Mouse (Mus musculus) erythroid progenitor cell, adult 5-6 weeks (primary cell): ENCODE measurements around the gene Hist2h2bb. TPM values are rescaled to one million over a fixed set of nuclear protein-coding genes. Genes with fewer than 3 reads are reported as not detected.

Experiments
- ATAC-seq: replicated peaks from 2 replicates; pipeline ENCODE4 v1.8.0; 2016; ENCODE audit warnings: moderate number of reproducible peaks, mild to moderate bottlenecking, moderate TSS enrichment, inconsistent platforms; ENCODE audit not compliant: poor library complexity, low FRiP score, severe bottlenecking
- total RNA-seq, 2 experiments: library from RNA; stranded (forward) in 1 of 2; stranded (reverse) in 1 of 2; fragments of 150-400 nt in 1 of 2; fragments of 186-747, 209-891 nt in 1 of 2; gene quantifications; 2 replicates each; pipeline versions ENCODE4 v1.2.3 to v1.2.4; 2015 to 2017; ENCODE audit warnings: low replicate concordance in 2 of 2

Gene Hist2h2bb
- total RNA-seq, 2 experiments from 2014 or later, result 4,676 to 25,698 TPM

GRCm38 (mm10) chr3:96292641-96293040 lies 23.1 kb downstream of the Hist2h2bb start:
- no peak for ATAC-seq

GRCm38 (mm10) chr3:96293368-96293767 lies 23.8 kb downstream of the Hist2h2bb start:
- ATAC-seq, result no peak

- no peak for ATAC-seq
Observed at GRCm38 (mm10) chr3:96293787-96294186, 24.2 kb downstream of the Hist2h2bb start, which contains the start of gene Fcgr1. TSS of gene Fcgr1 (minus strand) at chr3:96293969.

GRCm38 (mm10) chr3:96298360-96298759 lies 28.8 kb downstream of the Hist2h2bb start:
- ATAC-seq, result no peak

- ATAC-seq, result no peak
Observed at GRCm38 (mm10) chr3:96299562-96299961, 30.0 kb downstream of the Hist2h2bb start.

DNA sequence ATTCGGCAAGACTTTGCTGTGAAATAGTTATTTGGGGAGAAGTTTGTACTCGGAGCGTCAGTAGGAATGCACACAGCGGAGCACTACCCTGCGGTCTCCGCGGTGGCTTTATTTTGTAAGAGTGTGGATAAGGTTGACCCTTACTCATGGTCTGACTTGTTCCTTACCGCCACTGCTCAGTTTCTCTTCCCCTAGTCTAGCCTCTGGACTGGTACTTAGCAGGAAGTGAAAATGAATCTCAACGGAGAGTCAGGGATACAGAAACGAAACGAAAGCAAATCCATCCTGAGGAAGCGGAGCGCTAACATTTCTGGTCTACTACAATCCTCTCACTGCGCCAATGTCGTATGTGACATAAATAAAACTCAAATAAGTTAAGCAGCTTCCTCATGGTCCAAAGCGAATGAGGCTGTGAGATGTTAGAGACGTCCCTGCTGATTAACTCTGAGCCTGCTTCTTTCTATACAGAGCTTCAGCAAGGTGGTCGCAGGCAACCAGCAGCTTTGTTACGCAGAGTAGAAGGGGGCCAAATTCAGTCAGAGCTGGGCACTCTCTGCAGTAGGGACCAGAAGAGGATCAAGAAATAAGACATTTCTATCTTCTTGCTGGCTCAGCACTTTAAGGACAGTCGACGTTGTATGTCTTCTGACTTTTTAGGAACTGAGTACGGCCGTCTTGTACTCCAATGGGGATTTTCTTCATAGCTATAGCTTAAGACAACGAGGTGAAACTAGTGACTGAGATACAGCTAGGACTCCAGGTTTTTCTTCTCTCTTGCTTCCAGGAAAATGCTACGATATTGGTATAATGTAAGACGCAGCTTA lies 31.4 kb downstream of the Hist2h2bb start:
- no peak for ATAC-seq

- ATAC-seq, result no peak
Observed at GRCm38 (mm10) chr3:96302076-96302475, 32.5 kb downstream of the Hist2h2bb start.

- ATAC-seq, result no peak
Observed at GRCm38 (mm10) chr3:96306506-96306905, 37.0 kb downstream of the Hist2h2bb start.

DNA sequence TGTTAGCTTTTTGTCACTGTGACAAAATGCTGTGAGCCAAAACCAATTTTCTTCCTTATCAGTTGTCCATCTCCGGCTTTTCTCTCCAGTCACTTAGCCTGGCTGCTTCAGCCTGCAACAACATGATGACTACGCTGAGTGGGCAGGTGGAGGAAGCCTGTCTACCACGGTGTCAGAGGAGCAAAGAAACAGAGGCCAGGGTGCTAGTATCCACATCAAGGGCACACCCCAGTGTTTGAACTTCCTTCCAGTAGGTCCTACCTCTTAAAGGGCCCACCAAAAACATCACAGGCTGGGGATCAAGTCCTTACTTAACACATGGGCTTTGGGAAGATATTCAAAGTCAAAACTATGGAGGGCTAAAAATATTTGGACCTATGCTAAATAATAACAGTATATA lies 39.9 kb downstream of the Hist2h2bb start:
- ATAC-seq, result no peak

DNA sequence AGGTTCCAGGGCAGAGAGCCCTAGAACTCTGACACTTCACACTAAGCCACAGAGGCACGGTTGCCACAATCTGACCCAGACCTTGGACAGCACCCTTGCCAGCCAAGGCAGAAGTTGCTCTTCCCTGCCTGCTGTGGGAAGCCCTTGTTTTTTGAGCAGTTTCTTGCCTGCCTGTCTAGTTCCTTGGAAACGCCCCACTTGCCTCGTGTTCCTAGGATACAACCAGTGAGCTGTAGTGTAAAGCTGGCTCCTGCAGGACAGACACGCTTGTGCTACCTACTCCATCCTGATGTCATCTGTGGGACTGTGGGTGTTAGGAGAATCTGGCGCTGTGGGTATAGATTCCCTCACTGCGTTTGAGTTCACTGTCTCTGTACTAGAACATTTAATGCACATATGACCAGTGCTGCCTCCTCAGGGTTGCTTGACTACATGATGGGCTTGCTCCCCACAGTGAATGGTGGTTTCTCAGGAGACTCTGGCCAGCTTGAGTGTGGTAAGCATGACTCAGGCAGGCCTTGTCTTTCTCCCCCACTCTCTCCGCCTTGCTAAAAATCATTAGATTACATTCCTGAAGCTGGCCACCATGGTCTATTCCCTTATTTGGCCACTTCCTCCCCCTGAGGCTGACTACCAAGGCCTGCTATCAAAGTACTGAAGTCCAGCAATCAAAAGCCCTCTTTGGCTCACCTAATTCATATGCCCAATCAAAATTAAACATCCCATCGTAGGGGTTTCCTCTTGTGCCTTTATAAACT lies 43.0 kb downstream of the Hist2h2bb start:
- no peak for ATAC-seq

Other genes starting within 250 kb of the Hist2h2bb start
- 9.0 and 32.3 TPM in 2 replicates for gene Vps45, start 211.3 kb upstream of the Hist2h2bb start, total RNA-seq (2015; ENCODE audit: low replicate concordance)
- 8.2 and 34.4 TPM in 2 replicates for gene Vps45, start 211.3 kb upstream of the Hist2h2bb start, total RNA-seq (2017; ENCODE audit: low replicate concordance)
- 4.6 and 9.4 TPM in 2 replicates for gene Otud7b, start 165.2 kb upstream of the Hist2h2bb start, total RNA-seq (2015; ENCODE audit: low replicate concordance)
- gene Otud7b, start 165.2 kb upstream of the Hist2h2bb start, total RNA-seq (2017; ENCODE audit: low replicate concordance), result 28.5 and 37.6 TPM in 2 replicates
- gene Mtmr11, start 107.7 kb upstream of the Hist2h2bb start, total RNA-seq (2015; ENCODE audit: low replicate concordance), result not detected in 2 replicates
- not detected in 2 replicates for gene Mtmr11, start 107.7 kb upstream of the Hist2h2bb start, total RNA-seq (2017; ENCODE audit: low replicate concordance)
- 19.8 and 38.1 TPM in 2 replicates for gene Sf3b4, start 97.4 kb upstream of the Hist2h2bb start, total RNA-seq (2015; ENCODE audit: low replicate concordance)
- gene Sf3b4, start 97.4 kb upstream of the Hist2h2bb start, total RNA-seq (2017; ENCODE audit: low replicate concordance), result 6.2 and 9.5 TPM in 2 replicates
- not detected in 2 replicates for gene Sv2a, start 88.6 kb upstream of the Hist2h2bb start, total RNA-seq (2015; ENCODE audit: low replicate concordance)
- gene Sv2a, start 88.6 kb upstream of the Hist2h2bb start, total RNA-seq (2017; ENCODE audit: low replicate concordance), result not detected in 2 replicates
- gene Bola1, start 50.0 kb upstream of the Hist2h2bb start, total RNA-seq (2015; ENCODE audit: low replicate concordance), result 10.8 and 11.3 TPM in 2 replicates
- gene Bola1, start 50.0 kb upstream of the Hist2h2bb start, total RNA-seq (2017; ENCODE audit: low replicate concordance), result 4.9 and 15.5 TPM in 2 replicates
- 6.8 and 8.4 TPM in 2 replicates for gene Hist2h2ab, start 49.9 kb upstream of the Hist2h2bb start, total RNA-seq (2015; ENCODE audit: low replicate concordance)
- gene Hist2h2ab, start 49.9 kb upstream of the Hist2h2bb start, total RNA-seq (2017; ENCODE audit: low replicate concordance), result 256 and 561 TPM in 2 replicates
- 180 and 195 TPM in 2 replicates for gene Hist2h2ac, start 48.9 kb upstream of the Hist2h2bb start, total RNA-seq (2015; ENCODE audit: low replicate concordance)
- gene Hist2h2ac, start 48.9 kb upstream of the Hist2h2bb start, total RNA-seq (2017; ENCODE audit: low replicate concordance), result 7,308 and 8,144 TPM in 2 replicates
- 46.5 and 50.7 TPM in 2 replicates for gene Hist2h2be, start 48.6 kb upstream of the Hist2h2bb start, total RNA-seq (2015; ENCODE audit: low replicate concordance)
- gene Hist2h2be, start 48.6 kb upstream of the Hist2h2bb start, total RNA-seq (2017; ENCODE audit: low replicate concordance), result 35.9 and 44.5 TPM in 2 replicates
- 1,103 and 1,242 TPM in 2 replicates for gene Hist2h3c2, start 30.6 kb upstream of the Hist2h2bb start, total RNA-seq (2015; ENCODE audit: low replicate concordance)
- 928 and 1,001 TPM in 2 replicates for gene Hist2h3c2, start 30.6 kb upstream of the Hist2h2bb start, total RNA-seq (2017; ENCODE audit: low replicate concordance)
- 454 and 530 TPM in 2 replicates for gene Hist2h2aa2, start 29.5 kb upstream of the Hist2h2bb start, total RNA-seq (2015; ENCODE audit: low replicate concordance)
- gene Hist2h2aa2, start 29.5 kb upstream of the Hist2h2bb start, total RNA-seq (2017; ENCODE audit: low replicate concordance), result 15,181 TPM in 1 of 2 replicates, not detected in the other
- gene Hist2h2aa1, start 24.3 kb upstream of the Hist2h2bb start, total RNA-seq (2015; ENCODE audit: low replicate concordance), result not detected in 2 replicates
- gene Hist2h2aa1, start 24.3 kb upstream of the Hist2h2bb start, total RNA-seq (2017; ENCODE audit: low replicate concordance), result 13,356 and 26,437 TPM in 2 replicates
- 79.3 and 122 TPM in 2 replicates for gene Hist2h3c1, start 23.1 kb upstream of the Hist2h2bb start, total RNA-seq (2015; ENCODE audit: low replicate concordance)
- 53.9 and 62.7 TPM in 2 replicates for gene Hist2h3c1, start 23.1 kb upstream of the Hist2h2bb start, total RNA-seq (2017; ENCODE audit: low replicate concordance)
- 928 and 1,194 TPM in 2 replicates for gene Hist2h4, start 6.4 kb upstream of the Hist2h2bb start, total RNA-seq (2015; ENCODE audit: low replicate concordance)
- 316 and 543 TPM in 2 replicates for gene Hist2h4, start 6.4 kb upstream of the Hist2h2bb start, total RNA-seq (2017; ENCODE audit: low replicate concordance)
- gene Hist2h3b, start 1.1 kb upstream of the Hist2h2bb start, total RNA-seq (2015; ENCODE audit: low replicate concordance), result 2,922 and 3,470 TPM in 2 replicates
- 1,426 and 2,043 TPM in 2 replicates for gene Hist2h3b, start 1.1 kb upstream of the Hist2h2bb start, total RNA-seq (2017; ENCODE audit: low replicate concordance)
- gene Fcgr1, start 24.2 kb downstream of the Hist2h2bb start, total RNA-seq (2015; ENCODE audit: low replicate concordance), result 3.8 and 5.0 TPM in 2 replicates
- 4.1 TPM in 1 of 2 replicates, not detected in the other for gene Fcgr1, start 24.2 kb downstream of the Hist2h2bb start, total RNA-seq (2017; ENCODE audit: low replicate concordance)
- gene BC107364, start 182.6 kb downstream of the Hist2h2bb start, total RNA-seq (2015; ENCODE audit: low replicate concordance), result not detected in 2 replicates
- gene BC107364, start 182.6 kb downstream of the Hist2h2bb start, total RNA-seq (2017; ENCODE audit: low replicate concordance), result not detected in 2 replicates